Mouse (Mus musculus): Measurements from ENCODE around the gene Card19. TPM values are rescaled to one million over a fixed set of nuclear protein-coding genes. Genes with fewer than 3 reads are reported as not detected.

The Card19 gene
- polyA plus RNA-seq, 2 experiments: 9.8 to 16.2 TPM

- Histone ChIP-seq H3K9ac (replicated peaks) (no peak overlapping the region), H3K36me3 (replicated peaks; ENCODE audit: control insufficient read depth, insufficient read depth, low read depth) (no peaks in the 10 kb centered on the region), H3K4me2 (ENCODE audit: low read depth) (peak overlapping the region; percentile 95), H3K27me3 (ENCODE audit: control insufficient read depth, insufficient read depth, low read length) (no peaks in the 10 kb centered on the region), H3K4me1 (replicated peaks; ENCODE audit: control insufficient read depth in 2 of 2, insufficient read depth in 2 of 2, low read length in 1 of 2) (peaks cover 8 to 37% of the 10 kb centered on the region in 2 experiments), H3K4me3 (ENCODE audit: insufficient read depth in 1 of 2, low read depth in 2 of 2, low read length in 2 of 2) (no peak overlapping the region), H3K9me3 (ENCODE audit: control insufficient read depth, low read length) (no peaks in the 10 kb centered on the region), H3K27ac (no peak overlapping the region)
- 50% methylated on average over 2 of the region's 2 CpGs for WGBS (ENCODE audit: insufficient replicate concordance)
- DNase-seq (ENCODE audit: low read depth in 3 of 3, low spot score in 3 of 3) (no peak), ATAC-seq (ENCODE audit: insufficient read depth) (no peak)
- TF ChIP-seq CTCF (IDR thresholded peaks at IDR 0.05; ENCODE audit: low read depth) (no peak), EP300 (IDR thresholded peaks at IDR 0.05; ENCODE audit: low read depth) (no peak)
Measured at GRCm38 (mm10) chr13:49188966-49189360, 26.9 kb downstream of the Card19 start.

- Histone ChIP-seq H3K4me1 (replicated peaks; ENCODE audit: control insufficient read depth in 2 of 2, insufficient read depth in 2 of 2, low read length in 1 of 2) (peaks cover 8 to 37% of the 10 kb centered on the region in 2 experiments), H3K27me3 (ENCODE audit: control insufficient read depth, insufficient read depth, low read length) (no peaks in the 10 kb centered on the region), H3K9ac (replicated peaks) (0 out of 2 replicates have a peak overlapping the region, but pooled peaks have one; percentile 28), H3K4me3 (ENCODE audit: insufficient read depth in 1 of 2, low read depth in 2 of 2, low read length in 2 of 2) (peak overlapping the region; percentile 62 to 70), H3K27ac (no peak overlapping the region), H3K9me3 (ENCODE audit: control insufficient read depth, low read length) (no peaks in the 10 kb centered on the region), H3K4me2 (ENCODE audit: low read depth) (peak overlapping the region; percentile 95), H3K36me3 (replicated peaks; ENCODE audit: control insufficient read depth, insufficient read depth, low read depth) (no peaks in the 10 kb centered on the region)
- no peak for TF ChIP-seq EP300 (IDR thresholded peaks at IDR 0.05; ENCODE audit: low read depth)
- TF ChIP-seq CTCF (IDR thresholded peaks at IDR 0.05; ENCODE audit: low read depth): no peak
- WGBS (ENCODE audit: insufficient replicate concordance): 19% methylated on average over 15 of the region's 15 CpGs
- no peak; the same call in 1 of the 2 replicates for ATAC-seq (ENCODE audit: insufficient read depth)
- DNase-seq (ENCODE audit: low read depth in 3 of 3, low spot score in 3 of 3): no peak
Measured at GRCm38 (mm10) chr13:49188219-49188965, 27.4 kb downstream of the Card19 start.

GRCm38 (mm10) chr13:49187288-49188218 lies 28.3 kb downstream of the Card19 start, which contains the start of gene Ninj1:
Gene Ninj1 (plus strand): TSS chr13:49187485.
- DNase-seq (ENCODE audit: low read depth in 3 of 3, low spot score in 3 of 3): peak; percentile 69 to 82 (median 71)
- TF ChIP-seq EP300 (IDR thresholded peaks at IDR 0.05; ENCODE audit: low read depth): no peak
- Histone ChIP-seq H3K9ac (replicated peaks) (peak within 1 kb of the TSS; percentile 68), H3K27ac (peak within 1 kb of the TSS; percentile 20), H3K4me2 (ENCODE audit: low read depth) (peak within 1 kb of the TSS; percentile 95), H3K4me3 (ENCODE audit: insufficient read depth in 1 of 2, low read depth in 2 of 2, low read length in 2 of 2) (peak within 1 kb of the TSS; percentile 62 to 70), H3K36me3 (replicated peaks; ENCODE audit: control insufficient read depth, insufficient read depth, low read depth) (no peaks in the 10 kb centered on the region), H3K27me3 (ENCODE audit: control insufficient read depth, insufficient read depth, low read length) (no peaks in the 10 kb centered on the region), H3K9me3 (ENCODE audit: control insufficient read depth, low read length) (no peaks in the 10 kb centered on the region), H3K4me1 (replicated peaks; ENCODE audit: control insufficient read depth in 2 of 2, insufficient read depth in 2 of 2, low read length in 1 of 2) (peaks cover 8 to 37% of the 10 kb centered on the region in 2 experiments)
- peak; percentile 86 for ATAC-seq (ENCODE audit: insufficient read depth)
- WGBS (ENCODE audit: insufficient replicate concordance): under 1% methylated on average over 83 of the region's 87 CpGs

GRCm38 (mm10) chr13:49186798-49187287 lies 29.0 kb downstream of the Card19 start:
- H3K4me3 ChIP-seq (ENCODE audit: insufficient read depth in 1 of 2, low read depth in 2 of 2, low read length in 2 of 2): peak overlapping the region; percentile 13 to 62; a peak in 3 of 4 replicates
- no peaks in the 10 kb centered on the region for H3K9me3 ChIP-seq (ENCODE audit: control insufficient read depth, low read length)
- no peak for DNase-seq (ENCODE audit: low read depth in 3 of 3, low spot score in 3 of 3)
- no peaks in the 10 kb centered on the region for H3K27me3 ChIP-seq (ENCODE audit: control insufficient read depth, insufficient read depth, low read length)
- H3K4me1 ChIP-seq (replicated peaks; ENCODE audit: control insufficient read depth in 2 of 2, insufficient read depth in 2 of 2, low read length in 1 of 2): peaks cover 8 to 36% of the 10 kb centered on the region in 2 experiments
- 17% methylated on average over 11 of the region's 11 CpGs for WGBS (ENCODE audit: insufficient replicate concordance)
- peak; percentile 26; the same call in 1 of the 2 replicates for ATAC-seq (ENCODE audit: insufficient read depth)
- H3K36me3 ChIP-seq (replicated peaks; ENCODE audit: control insufficient read depth, insufficient read depth, low read depth): no peaks in the 10 kb centered on the region
- no peak overlapping the region for H3K27ac ChIP-seq
- H3K4me2 ChIP-seq (ENCODE audit: low read depth): peak overlapping the region; percentile 95
- TF ChIP-seq EP300 (IDR thresholded peaks at IDR 0.05; ENCODE audit: low read depth) (no peak), CTCF (IDR thresholded peaks at IDR 0.05; ENCODE audit: low read depth) (no peak)
- peak overlapping the region; percentile 38 for H3K9ac ChIP-seq (replicated peaks)

Measured in liver, embryonic 14.5 days (tissue).